ENCODE assay signal across 17 mouse cellular contexts in the genomic region with DNA sequence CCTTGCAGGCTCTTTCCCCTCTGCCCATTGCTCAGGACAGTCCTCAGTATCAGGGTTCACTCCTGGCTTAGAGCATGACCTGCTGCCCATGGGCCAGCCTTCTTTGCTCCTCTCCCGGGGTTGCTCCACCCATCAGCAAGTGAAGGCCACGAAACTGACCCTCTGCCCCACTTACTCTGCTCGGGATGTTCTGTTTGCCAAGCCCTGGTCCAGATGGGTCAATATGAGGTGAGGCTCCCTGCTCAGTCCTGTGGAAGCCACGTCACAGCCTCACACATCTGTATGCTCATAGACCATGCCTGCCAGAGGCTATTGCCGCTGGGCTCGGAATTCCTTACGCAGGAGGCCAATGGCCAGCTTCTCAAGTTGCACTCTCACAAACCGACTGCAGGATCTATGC. TPM values are rescaled to one million over a fixed set of nuclear protein-coding genes. Genes with fewer than 3 reads are reported as not detected.
"Had no signal": no experiment of that assay in that cellular context is flagged by ENCODE, and none has a peak within 500 bp of the region (broad histone marks: within the 10 kb centered on the region; RNA-seq: fewer than 3 reads in every experiment).

No protein-coding gene starts in this region.

- H3K4me1 ChIP-seq: midbrain, embryonic 12.5 days; neural tube, embryonic 13.5 days; neural tube, embryonic 15.5 days had no signal

- H3K27me3 ChIP-seq: midbrain, embryonic 12.5 days; neural tube, embryonic 13.5 days; neural tube, embryonic 15.5 days had no signal

- H3K4me2 ChIP-seq: lung, embryonic 14.5 days; midbrain, embryonic 12.5 days; neural tube, embryonic 13.5 days; neural tube, embryonic 15.5 days had no signal

- DNase-seq: spleen, adult 18-20 months; thymus, adult 18-20 months; thymus, postnatal 14 days; thymus, postnatal 36 days had no signal

- ATAC-seq: midbrain, embryonic 16.5 days had no signal

- H3K9ac ChIP-seq: lung, embryonic 14.5 days; midbrain, embryonic 12.5 days; neural tube, embryonic 13.5 days; neural tube, embryonic 15.5 days had no signal

- H3K4me3 ChIP-seq: midbrain, embryonic 10.5 days; midbrain, embryonic 12.5 days; myocyte; neural tube, embryonic 13.5 days; neural tube, embryonic 15.5 days had no signal

- H3K27ac ChIP-seq: midbrain, embryonic 12.5 days; neural tube, embryonic 13.5 days; neural tube, embryonic 15.5 days had no signal

- H3K36me3 ChIP-seq: midbrain, embryonic 10.5 days; midbrain, embryonic 12.5 days; neural tube, embryonic 13.5 days; neural tube, embryonic 15.5 days had no signal

- H3K9me3 ChIP-seq: midbrain, embryonic 10.5 days; midbrain, embryonic 12.5 days; neural tube, embryonic 13.5 days; neural tube, embryonic 15.5 days had no signal

RNA-seq across cellular contexts. Expression of a gene that starts 6.8 kb away (rescaled TPM):
- total RNA-seq: megakaryocyte, adult 5-6 weeks; megakaryocyte-erythroid progenitor cell, adult 5-6 weeks had no signal
- polyA plus RNA-seq: lung, embryonic 14.5 days; lung, embryonic 16.5 days; midbrain, embryonic 10.5 days; midbrain, embryonic 12.5 days; midbrain, embryonic 16.5 days; myocyte; neural tube, embryonic 11.5 days; neural tube, embryonic 13.5 days; neural tube, embryonic 15.5 days; stomach, embryonic 14.5 days had no signal

RNA-seq across cellular contexts. Expression of a gene that starts 26.5 kb away (rescaled TPM):
- total RNA-seq: megakaryocyte, adult 5-6 weeks; megakaryocyte-erythroid progenitor cell, adult 5-6 weeks had no signal

RNA-seq across cellular contexts. Expression of a gene that starts 32.5 kb away (rescaled TPM):
- total RNA-seq: megakaryocyte, adult 5-6 weeks; megakaryocyte-erythroid progenitor cell, adult 5-6 weeks had no signal
- polyA plus RNA-seq: neural tube, embryonic 13.5 days had no signal

RNA-seq across cellular contexts. Expression of a gene that starts 40.3 kb away (rescaled TPM):
- total RNA-seq: megakaryocyte, adult 5-6 weeks; megakaryocyte-erythroid progenitor cell, adult 5-6 weeks had no signal
- polyA plus RNA-seq: myocyte; small intestine, adult 2 months had no signal
